Mouse (Mus musculus) embryonic fibroblast, embryonic 13.5 days (primary cell): Measurements from ENCODE around the gene Dcp1a.

Experiments
- CTCF ChIP-seq: IDR thresholded peaks from 2 replicates; pipeline ENCODE4 v1.5.1; 2011; ENCODE audit warnings: mild to moderate bottlenecking, control low read depth, low read length, moderate library complexity, borderline replicate concordance; ENCODE audit not compliant: insufficient read depth
- POLR2A ChIP-seq: IDR thresholded peaks from 2 replicates; pipeline ENCODE4 v1.6.1; 2011; ENCODE audit warnings: low read depth, mild to moderate bottlenecking, control low read depth, low read length, moderate library complexity

DNA sequence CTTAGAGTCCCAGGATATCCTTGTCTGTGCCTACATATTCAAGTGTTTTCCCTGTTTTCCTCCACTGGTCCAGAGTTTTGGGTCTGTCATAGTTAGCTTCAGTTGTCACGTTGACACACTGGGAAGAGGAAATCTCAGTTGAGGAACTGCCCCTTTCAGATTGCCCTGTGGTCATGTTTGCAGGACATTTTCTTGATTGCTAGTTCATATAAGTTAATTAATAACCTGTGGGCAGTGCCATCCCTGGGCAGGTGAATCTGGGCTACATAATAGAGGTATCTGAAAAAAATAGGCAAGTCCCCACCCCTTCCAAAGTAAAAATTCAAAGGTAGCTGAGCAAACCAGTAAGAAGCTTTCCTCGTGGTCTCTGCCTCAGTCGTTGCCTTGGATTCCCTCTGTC lies 39.4 kb upstream of the Dcp1a start:
- TF ChIP-seq CTCF (no peak), POLR2A (no peak)
